Mouse (Mus musculus): ENCODE measurements around the gene Fam53b. TPM values are rescaled to one million over a fixed set of nuclear protein-coding genes. Genes with fewer than 3 reads are reported as not detected.

The Fam53b gene
- polyA plus RNA-seq, 1 experiment from 2014 or later, result 31.2 TPM

DNA sequence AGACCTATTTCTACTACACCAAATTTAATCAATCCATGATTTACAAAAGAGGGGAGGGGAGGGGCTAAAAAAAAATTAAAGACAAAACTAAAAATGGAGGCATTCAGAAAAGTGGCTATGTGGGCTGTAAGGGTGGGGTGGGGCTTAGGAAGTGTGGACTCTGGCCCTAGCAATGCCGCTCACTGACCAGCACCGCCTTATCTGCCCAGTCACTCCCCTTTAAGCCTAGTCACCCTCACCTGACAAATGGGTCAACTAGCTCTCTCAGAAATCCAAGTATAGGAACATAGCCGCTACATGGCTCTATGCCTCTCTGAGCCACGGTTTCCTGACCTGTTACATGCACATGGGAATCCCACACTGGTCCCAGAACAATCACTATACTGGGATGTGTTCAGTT lies 26.7 kb downstream of the Fam53b start:
- ATAC-seq (0 out of 2 replicates have a peak, but pooled peaks have one; percentile 5), DNase-seq (ENCODE audit: low spot score) (no peak)
- H3K27me3 ChIP-seq (replicated peaks; ENCODE audit: insufficient read depth, low read length), result no peaks in the 10 kb centered on the region
- H3K4me1 ChIP-seq (ENCODE audit: insufficient read depth, low read depth, low read length), result peaks cover 17% of the 10 kb centered on the region
- H3K9me3 ChIP-seq (ENCODE audit: low read length), result no peaks in the 10 kb centered on the region
- no peak overlapping the region for H3K4me3 ChIP-seq (ENCODE audit: low read depth, low read length)
- no peak overlapping the region for H3K4me2 ChIP-seq (replicated peaks; ENCODE audit: low read depth, low read length)
- WGBS, result 64% methylated on average over 4 of the region's 4 CpGs
- TF ChIP-seq EP300 (IDR thresholded peaks at IDR 0.05) (no peak), CTCF (IDR thresholded peaks at IDR 0.05) (no peak)
- H3K9ac ChIP-seq (replicated peaks; ENCODE audit: low read depth), result no peak overlapping the region
- peak overlapping the region; percentile 72 for H3K27ac ChIP-seq (ENCODE audit: low read length)
- H3K36me3 ChIP-seq (ENCODE audit: insufficient read depth, low read length), result no peaks in the 10 kb centered on the region

DNA sequence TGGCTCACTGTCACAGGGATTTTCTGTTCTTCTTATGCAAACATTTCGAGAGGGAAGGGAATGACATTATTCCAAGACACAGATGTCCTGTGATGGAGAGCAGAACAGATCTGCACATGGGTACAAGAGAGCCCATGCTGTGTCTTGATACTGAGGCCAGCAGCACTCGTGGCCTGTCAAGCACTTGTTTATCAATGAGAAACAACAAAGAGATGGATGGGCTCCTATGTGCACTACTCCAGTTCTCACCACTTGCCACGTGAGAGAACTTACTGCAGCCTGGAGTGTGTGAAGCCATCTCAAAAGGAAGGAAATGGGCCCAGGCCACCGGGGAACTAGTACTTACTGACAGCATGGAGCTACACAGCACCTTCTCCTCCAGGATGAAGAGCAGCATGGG lies 27.2 kb downstream of the Fam53b start:
- Histone ChIP-seq H3K4me1 (ENCODE audit: insufficient read depth, low read depth, low read length) (peaks cover 17% of the 10 kb centered on the region), H3K36me3 (ENCODE audit: insufficient read depth, low read length) (no peaks in the 10 kb centered on the region), H3K9ac (replicated peaks; ENCODE audit: low read depth) (no peak overlapping the region), H3K4me2 (replicated peaks; ENCODE audit: low read depth, low read length) (no peak overlapping the region), H3K27ac (ENCODE audit: low read length) (peak overlapping the region; percentile 72; the same call in 1 of the 2 replicates), H3K4me3 (ENCODE audit: low read depth, low read length) (no peak overlapping the region), H3K27me3 (replicated peaks; ENCODE audit: insufficient read depth, low read length) (no peaks in the 10 kb centered on the region), H3K9me3 (ENCODE audit: low read length) (no peaks in the 10 kb centered on the region)
- DNase-seq (ENCODE audit: low spot score) (no peak), ATAC-seq (peak; percentile 37)
- WGBS, result 20% methylated on average over 4 of the region's 4 CpGs
- TF ChIP-seq CTCF (IDR thresholded peaks at IDR 0.05) (no peak), EP300 (IDR thresholded peaks at IDR 0.05) (no peak)

DNA sequence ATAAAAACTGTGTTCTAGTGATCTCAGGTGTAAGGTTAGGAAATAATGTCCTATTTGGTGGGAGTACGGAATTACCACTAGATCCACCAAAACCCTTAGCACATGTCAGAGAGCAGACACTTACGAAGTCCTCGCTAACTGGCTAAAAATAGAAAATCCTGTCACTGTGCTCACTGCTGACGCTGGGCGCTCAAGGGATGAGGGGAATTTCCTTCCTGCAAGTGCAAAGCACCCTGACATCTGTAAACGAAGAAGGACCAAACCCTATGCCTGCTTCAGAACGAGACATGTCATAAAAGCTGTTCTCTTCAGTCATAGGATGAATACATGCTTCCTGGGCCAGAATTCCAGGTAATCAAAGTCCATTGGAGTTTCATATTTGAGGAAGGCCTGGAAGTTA lies 27.7 kb downstream of the Fam53b start:
- peak; percentile 63 for ATAC-seq
- H3K4me3 ChIP-seq (ENCODE audit: low read depth, low read length), result no peak overlapping the region
- H3K9me3 ChIP-seq (ENCODE audit: low read length), result no peaks in the 10 kb centered on the region
- 0 out of 2 replicates have a peak, but pooled peaks have one; percentile 13 for TF ChIP-seq EP300 (IDR thresholded peaks at IDR 0.05)
- no peak for TF ChIP-seq CTCF (IDR thresholded peaks at IDR 0.05)
- no peak overlapping the region for H3K9ac ChIP-seq (replicated peaks; ENCODE audit: low read depth)
- no peaks in the 10 kb centered on the region for H3K36me3 ChIP-seq (ENCODE audit: insufficient read depth, low read length)
- peak; percentile 59 for DNase-seq (ENCODE audit: low spot score)
- no peaks in the 10 kb centered on the region for H3K27me3 ChIP-seq (replicated peaks; ENCODE audit: insufficient read depth, low read length)
- H3K27ac ChIP-seq (ENCODE audit: low read length), result 0 out of 2 replicates have a peak overlapping the region, but pooled peaks have one; percentile 3
- H3K4me1 ChIP-seq (ENCODE audit: insufficient read depth, low read depth, low read length), result peaks cover 22% of the 10 kb centered on the region
- 29% methylated on average over 7 of the region's 7 CpGs for WGBS
- H3K4me2 ChIP-seq (replicated peaks; ENCODE audit: low read depth, low read length), result no peak overlapping the region

- H3K9me3 ChIP-seq (ENCODE audit: low read length), result no peaks in the 10 kb centered on the region
- H3K27ac ChIP-seq (ENCODE audit: low read length), result no peak overlapping the region
- no peak overlapping the region for H3K4me2 ChIP-seq (replicated peaks; ENCODE audit: low read depth, low read length)
- H3K27me3 ChIP-seq (replicated peaks; ENCODE audit: insufficient read depth, low read length), result no peaks in the 10 kb centered on the region
- H3K9ac ChIP-seq (replicated peaks; ENCODE audit: low read depth), result no peak overlapping the region
- ATAC-seq (no peak), DNase-seq (ENCODE audit: low spot score) (no peak)
- TF ChIP-seq EP300 (IDR thresholded peaks at IDR 0.05), result no peak
- no peak overlapping the region for H3K4me3 ChIP-seq (ENCODE audit: low read depth, low read length)
- 63% methylated on average over 5 of the region's 5 CpGs for WGBS
- peaks cover 30% of the 10 kb centered on the region for H3K4me1 ChIP-seq (ENCODE audit: insufficient read depth, low read depth, low read length)
- H3K36me3 ChIP-seq (ENCODE audit: insufficient read depth, low read length), result no peaks in the 10 kb centered on the region
These were observed 29.6 kb downstream of the Fam53b start for GRCm38 (mm10) chr7:132784101-132784500.

DNA sequence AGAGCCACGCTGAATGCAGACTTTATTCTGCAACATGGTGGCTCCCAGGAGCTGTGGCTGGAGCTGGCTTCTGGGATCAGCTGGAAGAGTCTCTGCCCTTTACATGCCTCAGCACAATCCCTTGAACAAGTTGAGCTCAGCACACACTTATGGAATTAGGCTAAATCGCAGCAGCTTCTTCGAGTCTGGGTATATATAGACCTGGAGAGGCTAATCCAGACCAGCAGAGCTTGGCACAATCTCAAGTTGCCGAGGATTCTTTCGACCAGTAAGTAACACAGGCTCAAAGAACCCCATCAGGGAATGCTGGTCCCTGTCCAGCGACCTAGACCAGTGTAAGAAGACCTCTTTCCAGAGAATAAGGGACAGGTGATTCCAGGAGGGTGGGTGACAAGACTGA lies 31.8 kb downstream of the Fam53b start:
- WGBS, result 45% methylated on average over 6 of the region's 6 CpGs
- H3K9ac ChIP-seq (replicated peaks; ENCODE audit: low read depth), result no peak overlapping the region
- no peak overlapping the region for H3K4me3 ChIP-seq (ENCODE audit: low read depth, low read length)
- H3K27me3 ChIP-seq (replicated peaks; ENCODE audit: insufficient read depth, low read length), result no peaks in the 10 kb centered on the region
- peaks cover 20% of the 10 kb centered on the region for H3K4me1 ChIP-seq (ENCODE audit: insufficient read depth, low read depth, low read length)
- ATAC-seq (no peak), DNase-seq (ENCODE audit: low spot score) (no peak)
- H3K36me3 ChIP-seq (ENCODE audit: insufficient read depth, low read length), result no peaks in the 10 kb centered on the region
- H3K4me2 ChIP-seq (replicated peaks; ENCODE audit: low read depth, low read length), result no peak overlapping the region
- TF ChIP-seq EP300 (IDR thresholded peaks at IDR 0.05) (no peak), CTCF (IDR thresholded peaks at IDR 0.05) (no peak)
- no peaks in the 10 kb centered on the region for H3K9me3 ChIP-seq (ENCODE audit: low read length)
- H3K27ac ChIP-seq (ENCODE audit: low read length), result 0 out of 2 replicates have a peak overlapping the region, but pooled peaks have one; percentile 47

- no peak overlapping the region for H3K4me3 ChIP-seq (ENCODE audit: low read depth, low read length)
- H3K27ac ChIP-seq (ENCODE audit: low read length), result peak overlapping the region; percentile 47; the same call in 1 of the 2 replicates
- H3K9me3 ChIP-seq (ENCODE audit: low read length), result no peaks in the 10 kb centered on the region
- H3K36me3 ChIP-seq (ENCODE audit: insufficient read depth, low read length), result no peaks in the 10 kb centered on the region
- ATAC-seq (peak; percentile 17), DNase-seq (ENCODE audit: low spot score) (no peak)
- 0 out of 2 replicates have a peak, but pooled peaks have one; percentile 20 for TF ChIP-seq CTCF (IDR thresholded peaks at IDR 0.05)
- no peak for TF ChIP-seq EP300 (IDR thresholded peaks at IDR 0.05)
- no peak overlapping the region for H3K4me2 ChIP-seq (replicated peaks; ENCODE audit: low read depth, low read length)
- no peak overlapping the region for H3K9ac ChIP-seq (replicated peaks; ENCODE audit: low read depth)
- H3K27me3 ChIP-seq (replicated peaks; ENCODE audit: insufficient read depth, low read length), result no peaks in the 10 kb centered on the region
- 26% methylated on average over 7 of the region's 7 CpGs for WGBS
- peaks cover 18% of the 10 kb centered on the region for H3K4me1 ChIP-seq (ENCODE audit: insufficient read depth, low read depth, low read length)
These were observed 32.4 kb downstream of the Fam53b start for GRCm38 (mm10) chr7:132781130-132781814.

All from lung, postnatal 0 days (tissue).